Mouse (Mus musculus) C2C12 (cell line): Measurements from ENCODE around the gene Uso1.

Experiments
- CTCF ChIP-seq: IDR thresholded peaks from one replicate; pipeline ENCODE4 v1.5.1; 2011; ENCODE audit not compliant: control insufficient read depth, insufficient read depth, insufficient read length
- MAX ChIP-seq: IDR thresholded peaks from one replicate; pipeline ENCODE4 v1.6.1; 2011; ENCODE audit warnings: mild to moderate bottlenecking, control low read depth
- MYOD1 ChIP-seq: IDR thresholded peaks from one replicate; pipeline ENCODE4 v1.6.1; 2011; ENCODE audit warnings: low read depth; ENCODE audit not compliant: control insufficient read depth, insufficient read length
- MYOG ChIP-seq: IDR thresholded peaks from one replicate; pipeline ENCODE4 v1.6.1; 2011; ENCODE audit not compliant: control insufficient read depth, insufficient read length; ENCODE audit errors: extremely low read depth
- USF1 ChIP-seq: IDR thresholded peaks from one replicate; pipeline ENCODE4 v1.6.1; 2011; ENCODE audit warnings: low read depth, mild to moderate bottlenecking, control low read depth, moderate library complexity

DNA sequence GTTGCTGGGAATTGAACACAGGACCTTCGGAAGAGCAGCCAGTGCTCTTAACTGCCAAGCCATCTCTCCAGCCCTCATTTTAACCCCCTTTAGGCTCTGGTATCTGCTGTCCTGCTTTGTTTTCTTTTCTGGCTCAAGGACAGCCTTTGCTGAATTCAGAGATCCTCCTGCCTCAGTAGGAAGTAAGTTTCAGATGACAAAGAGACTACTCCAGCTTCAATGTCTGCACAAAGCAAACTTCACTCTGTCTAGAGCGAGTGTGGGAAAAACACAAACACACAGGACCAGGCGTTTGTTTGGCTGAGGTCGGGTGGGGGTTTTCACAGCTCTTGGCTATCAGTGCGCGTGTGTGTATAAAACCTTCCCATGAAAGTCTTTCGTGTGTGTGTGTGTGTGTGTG lies 24.3 kb upstream of the Uso1 start:
- no peak for TF ChIP-seq CTCF
- TF ChIP-seq USF1 = no peak
- no peak for TF ChIP-seq MYOG
- TF ChIP-seq MAX = no peak
- TF ChIP-seq MYOD1 = no peak
